Mouse (Mus musculus): Measurements from ENCODE around the gene Pip5kl1. TPM values are rescaled to one million over a fixed set of nuclear protein-coding genes. Genes with fewer than 3 reads are reported as not detected.

Gene Pip5kl1
- total RNA-seq, 2 experiments from 2014 or later, result 0.31 to 0.73 TPM

Other genes starting within 250 kb of the Pip5kl1 start
- 100 to 1,000 TPM in 1 of 2 experiments, 10 to 100 TPM in 1; 97.7 to 106 TPM for gene Ciz1, start 222.5 kb upstream of the Pip5kl1 start, total RNA-seq (2021)
- 10 to 100 TPM; 41.3 to 43.4 TPM for gene Dnm1, start 221.5 kb upstream of the Pip5kl1 start, total RNA-seq (2021)
- 100 to 1,000 TPM in 1 of 2 experiments, 10 to 100 TPM in 1; 94.9 to 121 TPM for gene 1110008P14Rik, start 192.9 kb upstream of the Pip5kl1 start, total RNA-seq (2021)
- gene Lcn2, start 186.5 kb upstream of the Pip5kl1 start, total RNA-seq (2021), result 10 to 100 TPM; 11.5 to 33.6 TPM
- 10 to 100 TPM; 49.2 to 60.7 TPM for gene Ptges2, start 178.9 kb upstream of the Pip5kl1 start, total RNA-seq (2021)
- gene Naif1, start 124.3 kb upstream of the Pip5kl1 start, total RNA-seq (2021), result 1 to 10 TPM; 4.1 to 4.2 TPM
- 10 to 100 TPM; 28.0 to 33.7 TPM for gene Slc25a25, start 123.4 kb upstream of the Pip5kl1 start, total RNA-seq (2021)
- gene Fam102a, start 39.5 kb upstream of the Pip5kl1 start, total RNA-seq (2021), result 10 to 100 TPM; 36.6 to 38.0 TPM
- gene Dpm2, start 3.9 kb upstream of the Pip5kl1 start, total RNA-seq (2021), result 10 to 100 TPM; 61.9 to 64.5 TPM
- gene 9430097D07Rik, start 887 bp downstream of the Pip5kl1 start, total RNA-seq (2021), result not detected
- gene St6galnac4, start 12.3 kb downstream of the Pip5kl1 start, total RNA-seq (2021), result 10 to 100 TPM; 16.4 to 19.4 TPM
- 10 to 100 TPM; 53.0 to 58.0 TPM for gene St6galnac6, start 24.9 kb downstream of the Pip5kl1 start, total RNA-seq (2021)
- 10 to 100 TPM; 53.4 to 68.7 TPM for gene Ak1, start 47.0 kb downstream of the Pip5kl1 start, total RNA-seq (2021)
- gene Eng, start 71.8 kb downstream of the Pip5kl1 start, total RNA-seq (2021), result 100 to 1,000 TPM in 1 of 2 experiments, 10 to 100 TPM in 1; 97.4 to 103 TPM
- 10 to 100 TPM; 33.2 to 36.2 TPM for gene Fpgs, start 129.3 kb downstream of the Pip5kl1 start, total RNA-seq (2021)
- gene Cdk9, start 138.3 kb downstream of the Pip5kl1 start, total RNA-seq (2021), result 100 to 1,000 TPM; 102 to 105 TPM
- gene Sh2d3c, start 146.3 kb downstream of the Pip5kl1 start, total RNA-seq (2021), result 10 to 100 TPM; 32.3 to 32.9 TPM
- under 1 TPM in 1 of 2 experiments, not detected in 1; 0.28 TPM for gene 6330409D20Rik, start 166.2 kb downstream of the Pip5kl1 start, total RNA-seq (2021)
- gene Tor2a, start 182.4 kb downstream of the Pip5kl1 start, total RNA-seq (2021), result 10 to 100 TPM; 31.5 to 36.5 TPM
- gene Ttc16, start 200.8 kb downstream of the Pip5kl1 start, total RNA-seq (2021), result under 1 TPM in 1 of 2 experiments, not detected in 1; 0.23 TPM
- 1 to 10 TPM; 4.0 to 5.2 TPM for gene Ptrh1, start 201.0 kb downstream of the Pip5kl1 start, total RNA-seq (2021)
- not detected for gene Cfap157, start 209.6 kb downstream of the Pip5kl1 start, total RNA-seq (2021)

Measured in adrenal gland, postnatal 4 days (tissue).